Mouse (Mus musculus): Measurements from ENCODE around the gene Cfap100. TPM values are rescaled to one million over a fixed set of nuclear protein-coding genes. Genes with fewer than 3 reads are reported as not detected.

Cfap100 gene
- polyA plus RNA-seq, 2 experiments: 0.01 to 0.06 TPM

- no peaks in the 10 kb centered on the region for H3K36me3 ChIP-seq (replicated peaks; ENCODE audit: control insufficient read depth, insufficient read depth, low read depth)
- H3K27me3 ChIP-seq (ENCODE audit: control insufficient read depth, insufficient read depth, low read length): no peaks in the 10 kb centered on the region
- ATAC-seq (ENCODE audit: insufficient read depth) (no peak), DNase-seq (ENCODE audit: low read depth in 3 of 3, low spot score in 3 of 3) (no peak)
- TF ChIP-seq CTCF (IDR thresholded peaks at IDR 0.05; ENCODE audit: low read depth) (no peak), EP300 (IDR thresholded peaks at IDR 0.05; ENCODE audit: low read depth) (no peak)
- H3K4me3 ChIP-seq (ENCODE audit: insufficient read depth in 1 of 2, low read depth in 2 of 2, low read length in 2 of 2): no peak overlapping the region
- no peaks in the 10 kb centered on the region for H3K9me3 ChIP-seq (ENCODE audit: control insufficient read depth, low read length)
- H3K4me2 ChIP-seq (ENCODE audit: low read depth): no peak overlapping the region
- 76% methylated on average over 24 of the region's 24 CpGs for WGBS (ENCODE audit: insufficient replicate concordance)
- H3K9ac ChIP-seq (replicated peaks): no peak overlapping the region
- no peak overlapping the region for H3K27ac ChIP-seq
- peaks cover 0 to 2% of the 10 kb centered on the region in 2 experiments; a peak in 1 of 4 replicates for H3K4me1 ChIP-seq (replicated peaks; ENCODE audit: control insufficient read depth in 2 of 2, insufficient read depth in 2 of 2, low read length in 1 of 2)
Measured at GRCm38 (mm10) chr6:90473630-90474360, 45.2 kb upstream of the Cfap100 start.

DNA sequence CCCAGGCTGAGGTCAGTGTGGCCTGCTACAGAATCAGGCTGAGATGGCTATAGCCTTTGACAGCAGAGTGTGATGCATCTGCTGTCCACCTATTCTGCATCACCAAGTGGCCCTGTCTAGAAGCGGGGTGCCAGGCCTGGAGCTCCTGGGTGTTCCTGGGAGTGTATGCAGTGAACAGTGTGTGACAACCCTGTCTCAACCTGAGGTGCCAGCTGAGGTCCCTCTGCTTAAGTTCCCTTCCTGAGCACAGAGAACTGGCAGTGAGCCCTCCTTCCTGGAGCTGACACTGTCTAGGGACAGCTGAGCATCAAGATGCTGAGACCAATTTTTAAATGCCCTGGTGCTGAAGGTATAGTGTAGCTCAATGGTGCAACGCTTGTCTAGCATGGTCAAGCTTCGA lies 44.1 kb upstream of the Cfap100 start:
- H3K4me2 ChIP-seq (ENCODE audit: low read depth): no peak overlapping the region
- no peak overlapping the region for H3K9ac ChIP-seq (replicated peaks)
- WGBS (ENCODE audit: insufficient replicate concordance): 64% methylated on average over 3 of the region's 3 CpGs
- TF ChIP-seq CTCF (IDR thresholded peaks at IDR 0.05; ENCODE audit: low read depth) (no peak), EP300 (IDR thresholded peaks at IDR 0.05; ENCODE audit: low read depth) (no peak)
- no peak overlapping the region for H3K27ac ChIP-seq
- no peaks in the 10 kb centered on the region for H3K36me3 ChIP-seq (replicated peaks; ENCODE audit: control insufficient read depth, insufficient read depth, low read depth)
- H3K4me3 ChIP-seq (ENCODE audit: insufficient read depth in 1 of 2, low read depth in 2 of 2, low read length in 2 of 2): no peak overlapping the region
- no peak for ATAC-seq (ENCODE audit: insufficient read depth)
- peaks cover 0 to 2% of the 10 kb centered on the region in 2 experiments; a peak in 1 of 4 replicates for H3K4me1 ChIP-seq (replicated peaks; ENCODE audit: control insufficient read depth in 2 of 2, insufficient read depth in 2 of 2, low read length in 1 of 2)
- no peak for DNase-seq (ENCODE audit: low read depth in 3 of 3, low spot score in 3 of 3)
- no peaks in the 10 kb centered on the region for H3K9me3 ChIP-seq (ENCODE audit: control insufficient read depth, low read length)
- no peaks in the 10 kb centered on the region for H3K27me3 ChIP-seq (ENCODE audit: control insufficient read depth, insufficient read depth, low read length)

DNA sequence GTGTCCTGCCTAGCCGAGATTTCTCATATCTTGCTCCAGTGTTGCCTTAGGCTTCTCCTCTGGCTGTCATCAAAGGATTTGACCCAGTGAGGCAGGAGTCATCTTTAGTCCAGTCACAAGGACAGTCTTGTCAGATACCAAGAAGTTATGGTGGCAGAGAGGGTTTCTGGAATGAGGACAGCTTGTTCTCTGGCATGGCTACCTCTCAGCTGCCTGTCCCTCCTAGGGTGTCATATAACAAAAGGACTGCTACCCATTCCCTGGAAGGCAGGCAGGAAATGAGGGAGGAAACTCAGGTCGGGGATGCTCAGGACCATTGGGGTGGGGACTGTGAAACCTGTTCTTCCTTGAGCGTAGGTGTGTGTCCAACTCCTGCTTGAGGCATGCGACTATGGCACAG lies 43.5 kb upstream of the Cfap100 start:
- Histone ChIP-seq H3K4me1 (replicated peaks; ENCODE audit: control insufficient read depth in 2 of 2, insufficient read depth in 2 of 2, low read length in 1 of 2) (peaks cover 0 to 2% of the 10 kb centered on the region in 2 experiments; a peak in 1 of 4 replicates), H3K4me3 (ENCODE audit: insufficient read depth in 1 of 2, low read depth in 2 of 2, low read length in 2 of 2) (no peak overlapping the region), H3K4me2 (ENCODE audit: low read depth) (no peak overlapping the region), H3K27ac (no peak overlapping the region), H3K36me3 (replicated peaks; ENCODE audit: control insufficient read depth, insufficient read depth, low read depth) (no peaks in the 10 kb centered on the region), H3K9me3 (ENCODE audit: control insufficient read depth, low read length) (no peaks in the 10 kb centered on the region), H3K9ac (replicated peaks) (no peak overlapping the region), H3K27me3 (ENCODE audit: control insufficient read depth, insufficient read depth, low read length) (no peaks in the 10 kb centered on the region)
- DNase-seq (ENCODE audit: low read depth in 3 of 3, low spot score in 3 of 3) (no peak), ATAC-seq (ENCODE audit: insufficient read depth) (no peak)
- TF ChIP-seq EP300 (IDR thresholded peaks at IDR 0.05; ENCODE audit: low read depth) (no peak), CTCF (IDR thresholded peaks at IDR 0.05; ENCODE audit: low read depth) (no peak)
- WGBS (ENCODE audit: insufficient replicate concordance): 41% methylated on average over 4 of the region's 4 CpGs

GRCm38 (mm10) chr6:90470947-90471541 lies 42.4 kb upstream of the Cfap100 start:
- no peaks in the 10 kb centered on the region for H3K27me3 ChIP-seq (ENCODE audit: control insufficient read depth, insufficient read depth, low read length)
- DNase-seq (ENCODE audit: low read depth in 3 of 3, low spot score in 3 of 3) (no peak), ATAC-seq (ENCODE audit: insufficient read depth) (no peak)
- no peak overlapping the region for H3K9ac ChIP-seq (replicated peaks)
- H3K4me2 ChIP-seq (ENCODE audit: low read depth): no peak overlapping the region
- H3K4me3 ChIP-seq (ENCODE audit: insufficient read depth in 1 of 2, low read depth in 2 of 2, low read length in 2 of 2): no peak overlapping the region
- 46% methylated on average over 12 of the region's 12 CpGs for WGBS (ENCODE audit: insufficient replicate concordance)
- no peaks in the 10 kb centered on the region for H3K36me3 ChIP-seq (replicated peaks; ENCODE audit: control insufficient read depth, insufficient read depth, low read depth)
- no peaks in the 10 kb centered on the region; a peak in 1 of 4 replicates for H3K4me1 ChIP-seq (replicated peaks; ENCODE audit: control insufficient read depth in 2 of 2, insufficient read depth in 2 of 2, low read length in 1 of 2)
- TF ChIP-seq CTCF (IDR thresholded peaks at IDR 0.05; ENCODE audit: low read depth) (no peak), EP300 (IDR thresholded peaks at IDR 0.05; ENCODE audit: low read depth) (no peak)
- H3K9me3 ChIP-seq (ENCODE audit: control insufficient read depth, low read length): no peaks in the 10 kb centered on the region
- no peak overlapping the region for H3K27ac ChIP-seq

- Histone ChIP-seq H3K4me2 (ENCODE audit: low read depth) (no peak overlapping the region), H3K4me1 (replicated peaks; ENCODE audit: control insufficient read depth in 2 of 2, insufficient read depth in 2 of 2, low read length in 1 of 2) (no peaks in the 10 kb centered on the region; a peak in 1 of 4 replicates), H3K9me3 (ENCODE audit: control insufficient read depth, low read length) (no peaks in the 10 kb centered on the region), H3K27ac (no peak overlapping the region), H3K36me3 (replicated peaks; ENCODE audit: control insufficient read depth, insufficient read depth, low read depth) (no peaks in the 10 kb centered on the region), H3K9ac (replicated peaks) (no peak overlapping the region), H3K4me3 (ENCODE audit: insufficient read depth in 1 of 2, low read depth in 2 of 2, low read length in 2 of 2) (no peak overlapping the region), H3K27me3 (ENCODE audit: control insufficient read depth, insufficient read depth, low read length) (no peaks in the 10 kb centered on the region)
- DNase-seq (ENCODE audit: low read depth in 3 of 3, low spot score in 3 of 3) (no peak), ATAC-seq (ENCODE audit: insufficient read depth) (no peak)
- 69% methylated on average over 2 of the region's 2 CpGs for WGBS (ENCODE audit: insufficient replicate concordance)
- TF ChIP-seq CTCF (IDR thresholded peaks at IDR 0.05; ENCODE audit: low read depth) (no peak), EP300 (IDR thresholded peaks at IDR 0.05; ENCODE audit: low read depth) (no peak)
Measured at GRCm38 (mm10) chr6:90470255-90470654, 41.7 kb upstream of the Cfap100 start.

Measured in liver, embryonic 14.5 days (tissue).